Mouse (Mus musculus) CH12.LX (cell line): Measurements from ENCODE around the gene Ube2n. TPM values are rescaled to one million over a fixed set of nuclear protein-coding genes. Genes with fewer than 3 reads are reported as not detected.

ENCODE experiments used
- DNase-seq: peaks from one replicate; pipeline ENCODE4 v3.0.0-alpha.2; 2013; ENCODE audit errors: extremely low read depth
- H3K27ac ChIP-seq: 2 replicates; pipeline ENCODE4 v1.5.1; 2012; ENCODE audit warnings: low read depth, mild to moderate bottlenecking, control low read depth, moderate library complexity; ENCODE audit not compliant: insufficient read depth
- H3K27me3 ChIP-seq: replicated peaks from 2 replicates; pipeline ENCODE3; 2012; ENCODE audit warnings: inconsistent platforms
- H3K36me3 ChIP-seq, 2 experiments: replicated peaks in 1 of 2; 2 replicates each; pipeline versions ENCODE3 to v1.6.1; 2012; ENCODE audit warnings: inconsistent platforms in 1 of 2, low read length in 1 of 2, mild to moderate bottlenecking in 1 of 2, mixed read lengths in 1 of 2, moderate library complexity in 1 of 2; ENCODE audit not compliant: control insufficient read depth in 1 of 2, insufficient read depth in 1 of 2
- H3K4me1 ChIP-seq, 2 experiments: 2 replicates each; pipeline ENCODE4 v1.6.1; 2012; ENCODE audit warnings: inconsistent platforms in 1 of 2, moderate library complexity in 1 of 2; ENCODE audit not compliant: insufficient read depth in 2 of 2, control insufficient read depth in 1 of 2
- H3K4me2 ChIP-seq: 2 replicates; pipeline ENCODE4 v1.6.1; 2012; ENCODE audit warnings: low read depth, mild to moderate bottlenecking, control low read depth; ENCODE audit not compliant: poor library complexity, insufficient read depth, severe bottlenecking
- H3K4me3 ChIP-seq, 3 experiments: fragments of 150-350 bp in 1 of 3; sonication (generic) in 1 of 3; replicated peaks in 1 of 3; 2 replicates each; pipeline versions ENCODE3 to v1.5.1; 2011 to 2012; ENCODE audit warnings: low read depth in 2 of 3, low read length in 2 of 3, mild to moderate bottlenecking in 2 of 3, moderate library complexity in 2 of 3, control low read depth in 1 of 3, improper control_type of control experiment in 1 of 3, inconsistent platforms in 1 of 3, mixed read lengths in 1 of 3; ENCODE audit not compliant: poor library complexity in 1 of 3
- H3K79me2 ChIP-seq: replicated peaks from 2 replicates; pipeline ENCODE4 v1.6.1; 2012; ENCODE audit warnings: mild to moderate bottlenecking, moderate library complexity; ENCODE audit not compliant: control insufficient read depth, poor library complexity, insufficient read depth, severe bottlenecking; ENCODE audit errors: extremely low read depth
- H3K9ac ChIP-seq: 2 replicates; pipeline ENCODE4 v1.6.1; 2012; ENCODE audit warnings: low read depth, mild to moderate bottlenecking, control low read depth, moderate library complexity; ENCODE audit not compliant: insufficient read depth
- H3K9me3 ChIP-seq: replicated peaks from 2 replicates; pipeline ENCODE3; 2012; ENCODE audit warnings: low read length, inconsistent platforms, mixed read lengths
- CTCF ChIP-seq, 2 experiments: IDR thresholded peaks in 1 of 2; conservative IDR thresholded peaks in 1 of 2; 2 replicates each; pipeline ENCODE4 v1.5.1; 2011 to 2012; ENCODE audit warnings: low read depth in 2 of 2, low read length in 2 of 2, improper control_type of control experiment in 1 of 2, inconsistent platforms in 1 of 2, mild to moderate bottlenecking in 1 of 2, moderate library complexity in 1 of 2
- E2F4 ChIP-seq: IDR thresholded peaks from 2 replicates; pipeline ENCODE4 v1.6.1; 2011; ENCODE audit warnings: low read depth, low read length, improper control_type of control experiment; ENCODE audit not compliant: insufficient replicate concordance
- ELF1 ChIP-seq: IDR thresholded peaks from 2 replicates; pipeline ENCODE4 v1.6.1; 2014; ENCODE audit warnings: low read depth, mild to moderate bottlenecking, inconsistent platforms, low read length, improper control_type of control experiment
- EP300 ChIP-seq: IDR thresholded peaks from 2 replicates; pipeline ENCODE4 v1.6.1; 2011; ENCODE audit warnings: low read length, improper control_type of control experiment
- ETS1 ChIP-seq: conservative IDR thresholded peaks from 2 replicates; pipeline ENCODE4 v1.6.1; 2012; ENCODE audit warnings: low read depth, mild to moderate bottlenecking, inconsistent platforms, low read length, improper control_type of control experiment, moderate library complexity
- GABPA ChIP-seq: IDR thresholded peaks from 2 replicates; pipeline ENCODE4 v1.6.1; 2012; ENCODE audit warnings: low read depth, low read length, improper control_type of control experiment, inconsistent platforms; ENCODE audit not compliant: insufficient replicate concordance
- HCFC1 ChIP-seq: IDR thresholded peaks from 2 replicates; pipeline ENCODE4 v1.6.1; 2012; ENCODE audit warnings: low read depth, mild to moderate bottlenecking, inconsistent platforms, low read length, improper control_type of control experiment
- IRF4 ChIP-seq: IDR thresholded peaks from 2 replicates; pipeline ENCODE4 v1.6.1; 2014; ENCODE audit warnings: low read depth, mild to moderate bottlenecking, inconsistent platforms, low read length, improper control_type of control experiment
- KAT2A ChIP-seq: IDR thresholded peaks from 2 replicates; pipeline ENCODE4 v1.6.1; 2012; ENCODE audit warnings: low read length, improper control_type of control experiment, inconsistent platforms; ENCODE audit not compliant: insufficient replicate concordance
- MEF2A ChIP-seq: IDR thresholded peaks from 2 replicates; pipeline ENCODE4 v1.6.1; 2014; ENCODE audit warnings: low read depth, mild to moderate bottlenecking, inconsistent platforms, low read length, improper control_type of control experiment, borderline replicate concordance
- MYC ChIP-seq: IDR thresholded peaks from 2 replicates; pipeline ENCODE4 v1.6.1; 2011; ENCODE audit warnings: low read depth, mild to moderate bottlenecking, improper control_type of control experiment, low read length
- NELFE ChIP-seq: IDR thresholded peaks from 2 replicates; pipeline ENCODE4 v1.6.1; 2011; ENCODE audit warnings: low read depth, low read length, improper control_type of control experiment
- NRF1 ChIP-seq: IDR thresholded peaks from 2 replicates; pipeline ENCODE4 v1.6.1; 2014; ENCODE audit warnings: low read depth, mild to moderate bottlenecking, inconsistent platforms, low read length, improper control_type of control experiment, moderate library complexity
- PAX5 ChIP-seq: IDR thresholded peaks from 2 replicates; pipeline ENCODE4 v1.6.1; 2012; ENCODE audit warnings: low read length, inconsistent platforms, mixed read lengths
- POLR2A ChIP-seq: IDR thresholded peaks from 2 replicates; pipeline ENCODE4 v1.6.1; 2011; ENCODE audit warnings: low read depth, mild to moderate bottlenecking, improper control_type of control experiment, low read length
- RAD21 ChIP-seq: IDR thresholded peaks from 2 replicates; pipeline ENCODE4 v1.6.1; 2011; ENCODE audit warnings: low read depth, mild to moderate bottlenecking, low read length, improper control_type of control experiment, moderate library complexity
- RCOR1 ChIP-seq: conservative IDR thresholded peaks from 2 replicates; pipeline ENCODE4 v1.6.1; 2012; ENCODE audit warnings: low read depth, mild to moderate bottlenecking, inconsistent platforms, low read length, improper control_type of control experiment
- SIN3A ChIP-seq: IDR thresholded peaks from 2 replicates; pipeline ENCODE4 v1.6.1; 2012; ENCODE audit warnings: low read length, improper control_type of control experiment, inconsistent platforms
- SMC3 ChIP-seq: IDR thresholded peaks from 2 replicates; pipeline ENCODE4 v1.6.1; 2011; ENCODE audit warnings: low read depth, low read length, improper control_type of control experiment
- TCF12 ChIP-seq: IDR thresholded peaks from 2 replicates; pipeline ENCODE4 v1.6.1; 2014; ENCODE audit warnings: low read depth, mild to moderate bottlenecking, inconsistent platforms, low read length, improper control_type of control experiment
- USF1 ChIP-seq: IDR thresholded peaks from 2 replicates; pipeline ENCODE4 v1.6.1; 2014; ENCODE audit warnings: low read depth, mild to moderate bottlenecking, inconsistent platforms, low read length, improper control_type of control experiment
- ZNF384 ChIP-seq: IDR thresholded peaks from 2 replicates; pipeline ENCODE4 v1.6.1; 2012; ENCODE audit warnings: low read depth, low read length, improper control_type of control experiment, inconsistent platforms
- dilution Hi-C: fragments of 300-500 bp; cut with MboI; formaldehyde crosslinking; loops from 2 replicates; pipeline ENCODE4 v1.14.3; 2020; ENCODE audit warnings: low sequenced_read_pairs; ENCODE audit not compliant: extremely low pct_unique_long_range_greater_than_20kb, extremely low pct_ligation_motif_present
- in situ Hi-C: fragments of 300-500 bp; cut with MboI; formaldehyde crosslinking; loops from 3 replicates; pipeline ENCODE4 v1.14.3; 2019; ENCODE audit warnings: low sequenced_read_pairs, low pct_ligation_motif_present, low pct_unique_long_range_greater_than_20kb, mixed read lengths
- polyA plus RNA-seq: library from polyadenylated mRNA; unstranded; fragments of >175 nt; gene quantifications from 2 replicates; pipeline ENCODE4 v1.2.1, GENCODE M21; 2012; ENCODE audit warnings: low read depth; ENCODE audit not compliant: insufficient read length
- total RNA-seq, 2 experiments: library from RNA; depleted of rRNA; stranded (reverse); fragments of 300-350 nt in 1 of 2; fragments of >200 nt in 1 of 2; gene quantifications; 2 replicates each; pipeline ENCODE4 v1.2.3; 2012 to 2014

The Ube2n gene
- total and polyA plus RNA-seq, 3 experiments, result 71.9 to 265 (median 237) TPM

GRCm38 (mm10) chr10:95587509-95588220 is 72.7 kb downstream of the Ube2n start:
- H3K9ac ChIP-seq, result no peak overlapping the region
- TF ChIP-seq NELFE (no peak), E2F4 (no peak), IRF4 (no peak), USF1 (no peak), NRF1 (no peak), MEF2A (no peak), RAD21 (no peak), ETS1 (no peak)
- TF ChIP-seq, all 38 proteins: peak for 0
- Histone ChIP-seq H3K4me2 (no peak overlapping the region), H3K79me2 (no peaks in the 10 kb centered on the region), H3K27me3 (no peaks in the 10 kb centered on the region), H3K27ac (no peak overlapping the region), H3K4me1 (no peaks in the 10 kb centered on the region), H3K36me3 (no peaks in the 10 kb centered on the region), H3K4me3 (no peak overlapping the region), H3K9me3 (peaks cover 3% of the 10 kb centered on the region)
- no peak for DNase-seq
- dilution Hi-C loops (no loop called here), in situ Hi-C loops (no loop called here)

- H3K36me3 ChIP-seq, result no peaks in the 10 kb centered on the region
- DNase-seq, result no peak
- no peaks in the 10 kb centered on the region for H3K4me1 ChIP-seq
- dilution Hi-C loops (no loop called here), in situ Hi-C loops (no loop called here)
- TF ChIP-seq ZNF384 (no peak), SIN3A (no peak), GABPA (no peak), NRF1 (no peak), TCF12 (no peak), ELF1 (no peak), CTCF (conservative IDR thresholded peaks at IDR 0.05 in 1 of 2, IDR thresholded peaks at IDR 0.05 in 1 of 2; ENCODE audit: low read depth in 2 of 2, low read length in 2 of 2) (no peak), SMC3 (no peak), POLR2A (no peak), MYC (no peak), EP300 (no peak), RCOR1 (no peak), PAX5 (no peak), HCFC1 (no peak), KAT2A (no peak)
- H3K27me3 ChIP-seq, result no peaks in the 10 kb centered on the region
- peaks cover 3% of the 10 kb centered on the region for H3K9me3 ChIP-seq
- H3K27ac ChIP-seq, result no peak overlapping the region
- H3K79me2 ChIP-seq, result no peaks in the 10 kb centered on the region
- H3K4me2 ChIP-seq, result no peak overlapping the region
- no peak overlapping the region for H3K4me3 ChIP-seq
- no peak overlapping the region for H3K9ac ChIP-seq
These were observed 74.3 kb downstream of the Ube2n start for GRCm38 (mm10) chr10:95589196-95589595.
